7 mouse cellular contexts compared by ENCODE assay signal in genomic region chr4:86695081-86695480, GRCm38 (mm10). TPM values are rescaled to one million over a fixed set of nuclear protein-coding genes. Genes with fewer than 3 reads are reported as not detected.
DNase-seq lines count a peak whose midpoint lies in the region; ATAC-seq and TF ChIP-seq lines count a peak whose summit lies in the region.

No protein-coding gene starts in this region.

- peaks cover 10% of the 10 kb centered on the region for H3K4me1 ChIP-seq in liver, embryonic 12.5 days
- H3K4me1 ChIP-seq in cerebellum, adult 2 months (ENCODE audit: control insufficient read depth, insufficient read depth, low read length) = no peaks in the 10 kb centered on the region

- no peak overlapping the region for H3K27ac ChIP-seq in liver, embryonic 12.5 days
- no peak overlapping the region for H3K27ac ChIP-seq in cerebellum, adult 2 months (ENCODE audit: insufficient read depth, low read length)

- H3K9ac ChIP-seq in liver, embryonic 12.5 days = no peak overlapping the region

- POLR2A ChIA-PET in Patski (lab: Charles Lee) = no interaction called here

- no peaks in the 10 kb centered on the region for H3K36me3 ChIP-seq in liver, embryonic 12.5 days

- H3K9me3 ChIP-seq in liver, embryonic 12.5 days (replicated peaks) = no peaks in the 10 kb centered on the region

- TF ChIP-seq CTCF in Patski (IDR thresholded peaks at IDR 0.05) = peak; percentile 57
- TF ChIP-seq CTCF in cerebellum, adult 2 months (IDR thresholded peaks at IDR 0.05; ENCODE audit: borderline replicate concordance, insufficient read depth, low read depth, low read length) = no peak

- 33% methylated on average over 6 of the region's 6 CpGs for WGBS in liver, embryonic 12.5 days (ENCODE audit: insufficient replicate concordance)
- 54% methylated on average over 6 of the region's 6 CpGs for WGBS in cerebellum, adult 2 months

- 0 out of 2 replicates have a peak, but pooled peaks cover 3% of the 10 kb centered on the region for H3K27me3 ChIP-seq in liver, embryonic 12.5 days (replicated peaks)
- H3K27me3 ChIP-seq in Patski = no peaks in the 10 kb centered on the region
- no peaks in the 10 kb centered on the region for H3K27me3 ChIP-seq in cerebellum, adult 2 months (ENCODE audit: control insufficient read depth, insufficient read depth, low read length)

- no peak overlapping the region for H3K4me3 ChIP-seq in liver, embryonic 12.5 days
- H3K4me3 ChIP-seq in cerebellum, adult 2 months (replicated peaks; ENCODE audit: insufficient read depth, low read depth, low read length) = no peak overlapping the region

- H3K4me2 ChIP-seq in liver, embryonic 12.5 days = no peak overlapping the region

- in situ Hi-C loops in Patski (cut with MboI; ENCODE audit: low pct_unique_long_range_greater_than_20kb) = loop anchor here (5.0 to 10.0 kb wide), 3 partner anchors 43 to 860 kb away; partner anchors contain the start of gene Rraga

- no peak for TF ChIP-seq POLR2A in cerebellum, adult 2 months (IDR thresholded peaks at IDR 0.05; ENCODE audit: borderline replicate concordance, insufficient read depth, low read length)

- intact Hi-C loops in heart, postnatal 10 days (cut with DNase I) = loop anchor here (10.0 kb wide), 2 partner anchors 510 to 860 kb away; no protein-coding TSS in a partner anchor

- DNase-seq in liver = peak; percentile 78
- DNase-seq in Patski (ENCODE audit: low read depth, low spot score) = no peak
- peak; percentile 32 to 53 for DNase-seq in cerebellum, adult 2 months
- DNase-seq in heart, postnatal 10 days = peak; percentile 80 to 88
- peak; percentile 78 for DNase-seq in lung, postnatal 14 days
- DNase-seq in neural tube, embryonic 10.5 days (ENCODE audit: extremely low spot score, low spot score) = no peak

- CTCF ChIA-PET in Patski (lab: Charles Lee) = interaction anchor here (0.8 kb wide), 1 partner anchor 1268 kb away, joined by 3 read pairs; no protein-coding TSS in a partner anchor

- ATAC-seq in liver, embryonic 12.5 days = no peak
- ATAC-seq in Patski = no peak

RNA-seq across cellular contexts. Expression of gene Plin2, which starts 25.2 kb away (rescaled TPM):
- polyA plus RNA-seq in liver, embryonic 12.5 days (2016; fragmentation: Nextera tagmentation; extraction: Ambion mirVana) = 129 and 134 TPM in 2 replicates
- polyA plus RNA-seq in Patski (2021) = 104 TPM
- polyA plus RNA-seq in cerebellum, adult 2 months (2012; rRNA removed) = 25.5 and 26.7 TPM in 2 replicates
- total RNA-seq in heart, postnatal 10 days (2021) = 100 to 1,000 TPM; 132 to 153 TPM

RNA-seq across cellular contexts. Expression of gene Dennd4c, which starts 53.3 kb away (rescaled TPM):
- polyA plus RNA-seq in liver, embryonic 12.5 days (2016; fragmentation: Nextera tagmentation; extraction: Ambion mirVana) = 4.9 and 6.9 TPM in 2 replicates
- polyA plus RNA-seq in Patski (2021) = 14.4 TPM
- polyA plus RNA-seq in cerebellum, adult 2 months (2012; rRNA removed) = 9.1 and 9.9 TPM in 2 replicates
- 10 to 100 TPM; 34.2 to 34.8 TPM for total RNA-seq in heart, postnatal 10 days (2021)

Comparison
In these comparisons a context has a peak if more than half of its experiments do, and no peak if none do; other contexts are left out.
1. DNase-seq: peak in liver (single experiment), cerebellum, adult 2 months (2 of 2), heart, postnatal 10 days (2 of 2) and lung, postnatal 14 days (single experiment); none in Patski (single experiment) and neural tube, embryonic 10.5 days (single experiment).